Mouse (Mus musculus): ENCODE results near the gene Svop.

- TF ChIP-seq CTCF (IDR thresholded peaks at IDR 0.05; ENCODE audit: low read depth): no peak
- TF ChIP-seq EP300 (IDR thresholded peaks at IDR 0.05; ENCODE audit: low read depth): no peak
These were observed 110.2 kb downstream of the Svop start for GRCm38 (mm10) chr5:113981171-113981570.
